Mouse (Mus musculus): Measurements from ENCODE around the gene Lbp.

Lbp gene

GRCm38 (mm10) chr2:158305948-158306695 lies at the start of gene Lbp:
Gene Lbp, plus strand, starts transcription at chr2:158306493.
- peak; percentile 78 for DNase-seq

DNA sequence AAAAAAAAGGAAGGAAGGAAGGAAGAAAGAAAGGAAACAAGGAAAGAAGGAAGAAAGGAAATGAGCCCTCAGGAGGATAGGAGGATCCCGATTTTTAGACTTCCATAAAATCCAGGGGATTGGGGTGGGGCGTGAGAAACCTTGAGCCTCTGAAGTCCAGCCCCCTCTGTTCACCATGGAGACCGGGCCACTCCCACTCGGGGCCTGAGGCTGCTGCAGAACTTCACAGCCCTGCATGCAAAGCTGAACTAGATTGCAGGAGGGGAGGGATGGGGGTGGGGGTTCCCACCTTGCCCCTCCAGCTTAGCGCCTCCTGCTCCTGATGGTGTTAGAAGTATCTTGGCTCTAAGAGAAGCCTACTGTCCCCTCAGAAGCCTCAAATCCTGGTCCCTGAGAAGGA lies 49.4 kb upstream of the Lbp start:
- DNase-seq, result no peak

- peak; percentile 39 for DNase-seq
These were observed 48.3 kb upstream of the Lbp start, which contains the start of gene Bpi for GRCm38 (mm10) chr2:158258005-158258418. Gene Bpi, plus strand, starts transcription at chr2:158258094.

- peak; percentile 69 for DNase-seq
These were observed 47.5 kb upstream of the Lbp start for GRCm38 (mm10) chr2:158258781-158259180.

DNA sequence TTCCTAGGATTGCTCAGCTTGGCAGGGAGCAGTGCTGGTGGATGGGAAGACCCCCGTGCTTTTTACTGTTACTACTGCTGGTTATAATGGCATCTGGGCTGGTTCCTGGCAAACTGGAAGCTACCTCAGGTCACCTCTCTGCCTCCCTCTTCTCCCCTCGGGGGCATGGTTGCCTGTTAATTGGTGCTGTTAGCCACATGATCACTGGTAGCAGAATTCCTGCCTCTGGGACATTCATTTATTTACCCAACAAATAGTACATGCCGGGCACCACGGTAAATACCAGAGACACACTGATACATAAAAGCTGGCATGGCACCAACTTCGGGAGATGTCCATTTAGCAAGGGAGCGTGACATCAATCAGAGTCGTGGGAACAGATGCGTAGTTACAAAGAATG lies 46.8 kb upstream of the Lbp start:
- DNase-seq, result no peak

DNA sequence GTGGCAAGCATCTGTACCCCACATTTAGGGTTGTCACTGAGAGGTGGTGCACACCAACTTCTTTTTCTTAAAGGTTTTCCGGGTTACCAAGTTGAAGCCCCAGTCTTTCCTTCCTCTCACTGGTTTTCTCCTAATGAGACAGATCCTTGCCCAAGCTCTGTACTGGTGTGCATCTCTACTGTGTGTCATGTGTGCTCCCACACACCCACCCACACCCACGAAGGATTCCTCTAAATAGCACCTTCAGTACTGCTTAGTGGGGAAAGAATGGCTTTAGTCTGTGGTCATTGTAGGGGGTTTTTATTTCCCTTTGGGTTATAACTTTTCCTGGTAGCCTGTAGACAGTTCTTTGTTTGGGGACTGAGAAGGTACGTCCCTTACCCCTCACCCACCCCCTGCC lies 41.4 kb upstream of the Lbp start:
- no peak for DNase-seq

DNA sequence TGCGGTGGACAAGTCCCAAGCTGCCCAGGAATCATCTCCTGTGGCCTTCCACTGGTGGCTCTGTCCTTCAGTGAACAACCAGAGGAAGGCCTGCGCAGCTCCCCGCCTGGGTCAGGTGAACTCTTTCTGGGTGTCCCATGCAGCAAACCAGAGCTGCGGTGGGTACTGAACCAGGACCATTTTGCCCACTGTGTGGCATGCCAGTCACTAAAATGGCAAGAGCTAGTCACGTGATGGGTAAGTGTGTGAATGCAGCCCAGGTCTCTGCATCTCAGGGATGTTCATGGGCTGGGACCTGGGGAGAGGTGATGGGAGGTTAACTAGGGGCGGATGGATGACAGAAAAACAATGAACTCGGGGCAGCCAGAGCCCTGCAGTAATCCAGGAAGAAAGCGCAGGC lies 36.3 kb upstream of the Lbp start:
- DNase-seq, result no peak

DNA sequence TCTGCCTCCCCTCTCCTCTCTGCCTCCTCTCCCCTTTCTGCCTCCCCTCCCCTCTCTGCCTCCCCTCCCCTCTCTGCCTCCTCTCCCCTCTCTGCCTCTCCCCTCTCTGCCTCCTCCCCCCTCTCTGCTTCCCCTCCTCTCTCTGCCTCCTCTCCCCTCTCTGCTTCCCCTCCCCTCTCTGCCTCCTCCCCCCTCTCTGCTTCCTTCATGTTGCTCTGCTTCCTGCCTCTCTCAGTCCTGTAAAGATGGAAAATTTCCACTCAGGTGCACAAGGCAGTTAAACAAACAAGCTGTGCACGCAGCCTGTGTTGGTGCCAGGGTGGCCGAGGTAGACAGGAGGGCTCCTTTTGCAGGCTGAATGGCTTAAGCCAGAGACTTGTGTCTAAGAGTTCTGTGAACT lies 32.6 kb upstream of the Lbp start:
- DNase-seq, result no peak

GRCm38 (mm10) chr2:158275349-158275748 lies 30.9 kb upstream of the Lbp start:
- DNase-seq, result no peak

GRCm38 (mm10) chr2:158275811-158276210 lies 30.5 kb upstream of the Lbp start:
- no peak for DNase-seq

GRCm38 (mm10) chr2:158276451-158276850 lies 29.8 kb upstream of the Lbp start:
- no peak for DNase-seq

GRCm38 (mm10) chr2:158276878-158277277 lies 29.4 kb upstream of the Lbp start:
- DNase-seq, result no peak

DNA sequence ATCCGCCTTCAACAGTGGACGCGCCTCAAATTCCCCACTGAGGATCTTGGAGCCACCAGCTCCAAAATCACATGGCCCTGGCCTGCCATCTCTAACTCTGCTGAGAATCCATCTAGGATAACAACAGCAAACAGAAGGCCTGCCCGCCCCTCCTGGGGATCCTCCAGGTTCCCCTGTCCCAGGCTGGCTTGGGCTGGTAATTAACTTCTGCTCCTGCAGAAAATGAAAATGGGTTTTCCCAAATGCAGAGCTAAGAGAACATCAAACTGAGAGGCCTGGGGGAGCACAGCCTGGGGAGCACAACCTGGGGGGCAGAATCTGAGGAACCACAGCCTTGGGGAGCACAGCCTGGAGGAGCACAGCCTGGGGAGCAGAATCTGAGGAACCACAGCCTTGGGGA lies 26.6 kb upstream of the Lbp start:
- no peak for DNase-seq

GRCm38 (mm10) chr2:158281497-158282205 lies 24.6 kb upstream of the Lbp start:
- no peak for DNase-seq

- no peak for DNase-seq
These were observed 23.2 kb upstream of the Lbp start for GRCm38 (mm10) chr2:158283136-158283535.

DNA sequence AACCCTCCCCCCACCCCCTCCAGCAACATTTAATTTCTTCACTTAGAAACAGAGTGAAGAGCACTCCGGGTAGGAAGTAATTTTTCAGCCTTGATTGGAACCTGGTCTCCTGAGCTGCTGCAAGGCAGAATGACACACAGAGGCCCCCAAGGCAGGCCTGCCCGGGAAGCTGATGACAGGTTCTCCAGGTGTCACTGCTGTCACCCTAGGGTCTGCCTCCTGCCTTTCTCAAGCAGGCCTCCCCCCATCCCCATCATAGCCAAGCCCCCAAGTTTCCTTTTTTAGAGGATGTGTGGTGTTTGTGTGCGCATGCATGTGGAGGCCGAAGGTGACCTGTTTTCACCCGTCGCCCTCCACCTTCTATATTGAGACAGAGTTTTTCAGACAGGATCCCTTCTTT lies 22.5 kb upstream of the Lbp start:
- no peak for DNase-seq

DNA sequence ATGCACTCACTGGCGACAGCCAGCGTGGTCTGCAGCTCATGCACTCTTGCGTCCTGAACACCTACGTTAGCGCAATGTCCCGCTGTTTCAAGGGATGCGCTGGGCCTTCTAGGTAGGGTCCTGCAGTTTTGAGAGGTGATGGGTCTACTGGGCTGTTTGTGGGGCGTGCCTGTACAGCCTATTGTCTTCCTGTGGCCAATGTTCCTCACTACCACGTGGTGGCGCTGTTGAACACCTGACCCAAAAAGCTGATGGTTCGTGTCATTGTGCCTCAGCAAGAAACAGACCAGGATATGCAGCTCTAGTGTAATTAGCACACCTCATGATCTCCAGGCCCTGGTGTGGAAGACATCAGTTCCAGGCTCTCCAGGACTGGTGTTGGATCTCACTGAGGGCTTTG lies 21.7 kb upstream of the Lbp start:
- DNase-seq, result peak; percentile 56

GRCm38 (mm10) chr2:158285655-158286054 lies 20.6 kb upstream of the Lbp start:
- DNase-seq, result peak; percentile 24

DNA sequence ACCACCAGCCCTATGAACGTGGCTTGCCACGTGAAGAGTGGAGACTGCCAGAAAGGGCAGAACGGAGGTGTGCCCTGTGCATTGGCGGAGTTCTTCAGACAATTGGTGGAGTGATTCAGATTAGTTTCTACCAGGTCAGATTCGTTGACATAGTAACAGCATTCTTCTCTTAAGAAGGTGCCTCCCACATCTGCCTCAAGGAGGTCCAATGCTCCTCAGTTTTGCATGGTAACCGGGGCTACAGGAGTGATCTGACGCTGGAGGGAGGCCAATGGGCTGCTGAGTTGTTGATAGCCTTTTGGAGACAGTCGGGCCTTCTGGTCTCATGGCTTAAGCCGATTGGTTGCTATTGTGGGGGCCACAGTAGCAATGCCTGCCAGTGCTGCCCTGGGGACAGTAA lies 10.6 kb upstream of the Lbp start:
- no peak for DNase-seq

- DNase-seq, result no peak
These were observed 7.1 kb upstream of the Lbp start for GRCm38 (mm10) chr2:158299203-158299602.

DNA sequence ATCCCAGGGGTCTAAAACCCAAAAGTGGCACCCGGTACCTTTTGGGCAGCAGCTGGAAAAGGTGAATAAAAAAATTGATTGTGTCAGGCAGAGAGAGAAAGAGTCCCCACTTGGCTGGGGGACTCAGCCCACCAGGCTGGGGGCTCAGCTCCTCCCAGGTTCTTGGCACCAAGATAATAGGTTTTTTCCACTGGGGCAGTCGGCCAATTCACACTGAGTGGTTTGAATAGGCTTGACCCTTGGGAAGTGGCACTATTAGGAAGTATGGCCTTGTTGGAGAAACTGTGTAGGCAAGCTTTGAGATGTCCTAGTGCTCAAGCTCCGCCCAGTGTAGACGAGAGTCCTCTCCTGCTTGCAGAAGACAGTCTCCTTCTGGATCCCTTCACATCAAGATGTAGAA lies 6.6 kb upstream of the Lbp start:
- no peak for DNase-seq

DNA sequence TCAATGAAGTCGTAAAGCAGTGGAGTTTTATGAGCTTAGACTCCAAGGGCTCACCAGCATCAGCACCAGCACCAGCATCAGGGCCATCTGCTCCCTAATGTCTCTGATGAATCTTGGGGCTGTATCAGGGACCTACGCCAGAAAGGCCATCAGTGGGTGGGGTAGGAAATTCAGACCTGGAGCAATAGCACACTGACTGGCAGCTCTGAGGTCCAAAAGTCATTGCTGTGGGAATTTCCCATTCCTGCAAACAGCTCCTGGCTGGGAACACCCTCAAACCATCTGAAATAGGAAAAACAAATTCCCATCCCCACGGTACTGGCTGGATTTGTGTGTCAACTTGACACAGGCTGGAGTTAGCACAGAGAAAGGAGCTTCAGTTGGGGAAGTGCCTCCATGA lies 3.5 kb upstream of the Lbp start:
- peak; percentile 17 for DNase-seq

DNA sequence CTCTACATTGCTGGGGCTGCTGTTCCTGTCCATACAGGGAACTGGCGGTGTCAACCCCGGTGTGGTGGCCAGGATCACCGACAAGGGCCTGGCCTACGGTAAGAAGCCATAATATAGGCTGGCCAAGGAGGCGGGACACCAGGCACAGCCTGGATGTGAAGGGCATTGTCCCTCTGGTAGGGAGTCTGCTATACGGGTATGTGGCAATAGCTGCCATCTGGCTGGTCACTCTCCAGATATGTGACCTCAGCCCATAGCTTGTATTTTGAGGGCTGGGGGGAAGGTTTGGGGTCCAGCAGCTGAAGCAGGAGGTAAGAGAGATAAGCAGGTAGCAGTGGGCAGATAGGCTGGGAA lies 380 bp downstream of the Lbp start:
- no peak for DNase-seq

DNA sequence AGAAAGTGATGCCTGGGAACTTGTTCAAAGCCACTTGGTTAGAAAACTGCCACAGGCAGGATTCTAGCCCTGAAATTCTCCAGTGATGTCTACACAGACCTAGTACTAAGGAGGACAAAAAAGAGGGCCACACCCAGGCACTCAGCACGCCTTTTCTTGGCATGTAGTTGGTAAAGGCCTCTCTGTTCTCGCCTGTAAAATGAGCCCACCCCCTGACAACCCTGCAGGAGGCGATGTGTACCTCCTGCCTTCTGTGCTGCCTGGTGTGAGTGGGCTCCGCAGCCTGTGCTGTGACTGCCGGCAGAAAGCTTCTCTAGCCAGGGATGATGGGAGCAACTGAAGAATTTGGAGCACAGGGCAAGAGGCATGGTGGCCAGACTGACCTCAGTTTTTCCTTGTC lies 2.0 kb downstream of the Lbp start:
- DNase-seq, result no peak

- no peak for DNase-seq
These were observed 6.8 kb downstream of the Lbp start for GRCm38 (mm10) chr2:158313089-158313488.
